ENCODE assay signal across 8 mouse cellular contexts in genomic region chr17:46031621-46032211, GRCm38 (mm10). TPM values are rescaled to one million over a fixed set of nuclear protein-coding genes. Genes with fewer than 3 reads are reported as not detected.
DNase-seq lines count a peak whose midpoint lies in the region; ATAC-seq and TF ChIP-seq lines count a peak whose summit lies in the region.

No protein-coding gene starts in this region.

- peaks cover 47% of the 10 kb centered on the region for H3K4me1 ChIP-seq in G1E (ENCODE audit: insufficient read depth, low read depth, low read length)
- H3K4me1 ChIP-seq in hindbrain, embryonic 15.5 days (replicated peaks): peaks cover 53% of the 10 kb centered on the region

- H3K4me3 ChIP-seq in G1E (ENCODE audit: low read depth, low read length) (peak overlapping the region; percentile 95), macrophage (ENCODE audit: inconsistent target) (peak overlapping the region; percentile 51)
- H3K4me3 ChIP-seq in hindbrain, embryonic 15.5 days: peak overlapping the region; percentile 80

- H3K9me3 ChIP-seq in G1E (replicated peaks): no peaks in the 10 kb centered on the region
- H3K9me3 ChIP-seq in hindbrain, embryonic 15.5 days: no peaks in the 10 kb centered on the region

- under 1% methylated on average over 48 of the region's 50 CpGs for WGBS in hindbrain, embryonic 15.5 days
- under 1% methylated on average over 37 of the region's 50 CpGs for WGBS in macrophage (ENCODE audit: missing documents)

- no peak for TF ChIP-seq CTCF in G1E (IDR thresholded peaks at IDR 0.05; ENCODE audit: low read depth, low read length)

- H3K36me3 ChIP-seq in G1E (replicated peaks) (peaks cover 45% of the 10 kb centered on the region), macrophage (ENCODE audit: inconsistent target) (peaks cover 7% of the 10 kb centered on the region)
- no peaks in the 10 kb centered on the region for H3K36me3 ChIP-seq in hindbrain, embryonic 15.5 days

- ATAC-seq in G1E (ENCODE audit: extremely low read depth, insufficient number of reproducible peaks, low FRiP score, poor library complexity, severe bottlenecking): no peak
- ATAC-seq in hindbrain, embryonic 15.5 days (ENCODE audit: low FRiP score, low read depth): no peak
- no peak for ATAC-seq in monocyte, adult 5-6 weeks (replicated peaks; ENCODE audit: insufficient number of reproducible peaks, low FRiP score, low TSS enrichment, poor library complexity, severe bottlenecking)

- peak overlapping the region; percentile 96 for H3K9ac ChIP-seq in hindbrain, embryonic 15.5 days

- H3K27me3 ChIP-seq in G1E (ENCODE audit: insufficient read depth, low read length): no peaks in the 10 kb centered on the region
- H3K27me3 ChIP-seq in hindbrain, embryonic 15.5 days: no peaks in the 10 kb centered on the region

- H3K4me2 ChIP-seq in hindbrain, embryonic 15.5 days: peak overlapping the region; percentile 72

- peaks cover 39% of the 10 kb centered on the region; the same call in 1 of the 2 replicates for H3K79me2 ChIP-seq in macrophage (ENCODE audit: inconsistent target)

- peak; percentile 71 for DNase-seq in G1E (ENCODE audit: low spot score)
- DNase-seq in cerebellum, adult 8-10 months: peak; percentile 61
- peak; percentile 50 to 56 for DNase-seq in frontal cortex, postnatal 36 days (ENCODE audit: low spot score in 2 of 2)
- DNase-seq in left cerebral cortex, postnatal 10 days (ENCODE audit: extremely low spot score in 1 of 2, low spot score in 2 of 2): peak; percentile 56 to 84
- DNase-seq in right cerebral cortex, postnatal 14 days: peak; percentile 66

- peak overlapping the region; percentile 85 for H3K27ac ChIP-seq in hindbrain, embryonic 15.5 days (replicated peaks)
- peak overlapping the region; percentile 55 for H3K27ac ChIP-seq in macrophage

- intact Hi-C loops in left cerebral cortex, postnatal 10 days (cut with DNase I): loop anchor here (1.0 to 5.0 kb wide), 3 partner anchors 101 to 300 kb away; no protein-coding TSS in a partner anchor

RNA-seq across cellular contexts. Expression of gene Vegfa, which starts 0.5 kb away (rescaled TPM):
- 106 and 145 TPM in 2 replicates for total RNA-seq in G1E (2014; fragmentation: Nextera tagmentation)
- total RNA-seq in G1E (2017): 94.1 and 120 TPM in 2 replicates
- 51.6 and 56.0 TPM in 2 replicates for polyA plus RNA-seq in G1E (2012)
- 4.4 and 4.6 TPM in 2 replicates for polyA plus RNA-seq in hindbrain, embryonic 15.5 days (2015; fragmentation: Nextera tagmentation; extraction: Ambion mirVana)
- 10 to 100 TPM; 73.6 to 82.9 TPM for total RNA-seq in left cerebral cortex, postnatal 10 days (2021)
- 1,000 to 10,000 TPM in 4 of 26 experiments, 100 to 1,000 TPM in 22; 104 to 2,020 (median 341) TPM for total RNA-seq in macrophage (2018; cell fraction: chromatin; rRNA removed)
- total RNA-seq in macrophage (2018; cell fraction: cytosol; rRNA removed): 100 to 1,000 TPM in 9 of 26 experiments, 10 to 100 TPM in 17; 11.4 to 340 (median 64.7) TPM
- total RNA-seq in macrophage (2018; cell fraction: nucleus; rRNA removed): 1,000 to 10,000 TPM in 2 of 26 experiments, 100 to 1,000 TPM in 23, 10 to 100 TPM in 1; 57.3 to 1,113 (median 252) TPM
- polyA plus RNA-seq in macrophage (2018): 22.8 to 80.7 TPM (median 68.8 TPM) in 3 replicates
- 16.5 to 56.6 TPM (median 24.3 TPM) in 3 replicates for total RNA-seq in monocyte, adult 5-6 weeks (2017)
